Comparison of ENCODE assay signal across 12 mouse cellular contexts in the genomic region with DNA sequence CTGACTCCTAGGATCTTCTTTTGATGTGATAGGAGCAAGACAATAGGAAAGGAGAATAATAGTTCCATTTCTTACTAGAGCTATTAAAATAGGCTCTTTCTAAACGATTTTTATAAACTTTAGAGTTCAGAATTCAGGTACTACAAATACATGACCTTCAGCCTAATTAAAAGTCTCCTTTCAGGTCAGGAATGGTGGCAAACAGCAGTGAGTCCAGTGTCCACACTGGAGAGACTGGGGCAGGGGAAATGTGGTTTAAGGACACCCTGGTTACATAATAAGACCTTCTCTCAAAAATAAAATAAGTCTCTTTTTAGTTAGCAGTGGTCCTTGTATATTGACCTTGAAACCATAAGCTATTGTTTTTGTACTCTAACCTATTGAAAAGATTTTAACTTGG.
"Had no signal": no experiment of that assay in that cellular context is flagged by ENCODE, and none has a peak within 500 bp of the region (broad histone marks: within the 10 kb centered on the region; RNA-seq: fewer than 3 reads in every experiment).

No protein-coding gene starts in this region.

- H3K27ac ChIP-seq: left cerebral cortex, adult 2 months; limb, embryonic 10.5 days; lung, embryonic 15.5 days; macrophage; midbrain, embryonic 15.5 days; neural tube, embryonic 12.5 days had no signal

- DNase-seq: kidney, postnatal 25 days; lung, postnatal 14 days; thymus, adult 18-20 months; thymus, postnatal 14 days had no signal

- H3K36me3 ChIP-seq: limb, embryonic 10.5 days; lung, embryonic 15.5 days; midbrain, embryonic 15.5 days; neural tube, embryonic 12.5 days had no signal

- H3K4me1 ChIP-seq: limb, embryonic 10.5 days; midbrain, embryonic 15.5 days; neural tube, embryonic 12.5 days had no signal

- H3K9ac ChIP-seq: lung, embryonic 15.5 days; midbrain, embryonic 15.5 days; neural tube, embryonic 12.5 days had no signal

- H3K9me3 ChIP-seq: limb, embryonic 10.5 days; lung, embryonic 15.5 days; megakaryocyte, embryonic 14.5 days; midbrain, embryonic 15.5 days; neural tube, embryonic 12.5 days had no signal

- H3K4me2 ChIP-seq: lung, embryonic 15.5 days; midbrain, embryonic 11.5 days; midbrain, embryonic 15.5 days; neural tube, embryonic 12.5 days had no signal

- H3K27me3 ChIP-seq: lung, embryonic 15.5 days; megakaryocyte, embryonic 14.5 days; midbrain, embryonic 15.5 days; neural tube, embryonic 12.5 days had no signal

- H3K4me3 ChIP-seq: left cerebral cortex, adult 2 months; limb, embryonic 10.5 days; lung, embryonic 15.5 days; megakaryocyte, embryonic 14.5 days; midbrain, embryonic 15.5 days; neural tube, embryonic 12.5 days had no signal

- ATAC-seq: midbrain, embryonic 15.5 days had no signal
